Mouse (Mus musculus) kidney, embryonic 16.5 days (tissue): ENCODE data around the gene Tpm3. TPM values are rescaled to one million over a fixed set of nuclear protein-coding genes. Genes with fewer than 3 reads are reported as not detected.
A peak's percentile ranks its signal among the peaks of the same experiment; 100 is the strongest.

ENCODE experiments used
- ATAC-seq: fragments of 200-750 bp; cut with Nextera tagmentation; 2 replicates; pipeline ENCODE4 v1.8.0; 2017; ENCODE audit warnings: moderate TSS enrichment; ENCODE audit not compliant: low FRiP score, low TSS enrichment
- H3K27ac ChIP-seq: fragments of 300-500 bp; sonication (generic); 2 replicates; pipeline ENCODE4 v1.5.1; 2014; ENCODE audit warnings: low read length
- H3K27me3 ChIP-seq: fragments of 300-500 bp; sonication (generic); 2 replicates; pipeline ENCODE4 v1.6.1; 2014; ENCODE audit warnings: low read length, control low read depth, mixed read lengths; ENCODE audit not compliant: insufficient read depth
- H3K36me3 ChIP-seq: fragments of 300-500 bp; sonication (generic); 2 replicates; pipeline ENCODE4 v1.6.1; 2014; ENCODE audit warnings: low read length, control low read depth, mixed read lengths; ENCODE audit not compliant: insufficient read depth
- H3K4me1 ChIP-seq: fragments of 300-500 bp; sonication (generic); 2 replicates; pipeline ENCODE4 v1.6.1; 2014; ENCODE audit warnings: low read length, control low read depth, mixed read lengths; ENCODE audit not compliant: insufficient read depth
- H3K4me2 ChIP-seq: fragments of 300-500 bp; sonication (generic); replicated peaks from 2 replicates; pipeline ENCODE4 v1.6.1; 2014; ENCODE audit warnings: low read depth, low read length
- H3K4me3 ChIP-seq: fragments of 300-500 bp; sonication (generic); 2 replicates; pipeline ENCODE4 v1.5.1; 2014; ENCODE audit warnings: mild to moderate bottlenecking, low read length
- H3K9ac ChIP-seq: fragments of 300-500 bp; sonication (generic); replicated peaks from 2 replicates; pipeline ENCODE4 v1.6.1; 2014; ENCODE audit warnings: low read length
- H3K9me3 ChIP-seq: fragments of 300-500 bp; sonication (generic); 2 replicates; pipeline ENCODE4 v1.6.1; 2016; ENCODE audit warnings: low read length, control low read depth
- WGBS: fragments of 180-500 bp; shearing (Covaris S2); extraction: QIAGEN DNeasy Blood & Tissue Kit; methylation state at CpG from one replicate; pipeline ENCODE4 v1.1.7; 2014; 5-methylcytosine and 5-hydroxymethylcytosine counted together
- polyA plus RNA-seq: library from polyadenylated mRNA; unstranded; fragments of >200 nt; fragmentation: Nextera tagmentation; extraction: Ambion mirVana; gene quantifications from 2 replicates; pipeline ENCODE4 v1.2.1, GENCODE M21; 2015

The Tpm3 gene
- polyA plus RNA-seq, 1 experiment from 2014 or later, result 543 TPM

- Histone ChIP-seq H3K4me3 (peak overlapping the region; percentile 7; the same call in 1 of the 2 replicates), H3K4me1 (peaks cover 51% of the 10 kb centered on the region), H3K36me3 (peaks cover 17% of the 10 kb centered on the region), H3K4me2 (peak overlapping the region; percentile 28), H3K27me3 (no peaks in the 10 kb centered on the region), H3K27ac (peak overlapping the region; percentile 48), H3K9me3 (no peaks in the 10 kb centered on the region), H3K9ac (0 out of 2 replicates have a peak overlapping the region, but pooled peaks have one; percentile 40)
- WGBS, result 37% methylated on average over 5 of the region's 5 CpGs
- no peak for ATAC-seq
Observed at GRCm38 (mm10) chr3:90083034-90083433, 10.6 kb downstream of the Tpm3 start.

GRCm38 (mm10) chr3:90083698-90084324 lies 11.4 kb downstream of the Tpm3 start:
- no peak for ATAC-seq
- peak overlapping the region; percentile 48 for H3K27ac ChIP-seq
- no peaks in the 10 kb centered on the region for H3K27me3 ChIP-seq
- H3K9me3 ChIP-seq, result no peaks in the 10 kb centered on the region
- peaks cover 25% of the 10 kb centered on the region for H3K36me3 ChIP-seq
- 33% methylated on average over 3 of the region's 3 CpGs for WGBS
- peaks cover 46% of the 10 kb centered on the region for H3K4me1 ChIP-seq
- peak overlapping the region; percentile 28 for H3K4me2 ChIP-seq
- H3K9ac ChIP-seq, result no peak overlapping the region
- H3K4me3 ChIP-seq, result no peak overlapping the region

GRCm38 (mm10) chr3:90084790-90085189 lies 12.3 kb downstream of the Tpm3 start:
- Histone ChIP-seq H3K27ac (no peak overlapping the region), H3K4me2 (no peak overlapping the region)

GRCm38 (mm10) chr3:90085281-90085680 lies 12.8 kb downstream of the Tpm3 start:
- Histone ChIP-seq H3K4me1 (peaks cover 44% of the 10 kb centered on the region), H3K9ac (no peak overlapping the region), H3K36me3 (peaks cover 40% of the 10 kb centered on the region), H3K27ac (no peak overlapping the region), H3K27me3 (no peaks in the 10 kb centered on the region), H3K4me2 (no peak overlapping the region), H3K4me3 (no peak overlapping the region), H3K9me3 (no peaks in the 10 kb centered on the region)
- 85% methylated on average over 6 of the region's 6 CpGs for WGBS
- ATAC-seq, result no peak

More at GRCm38 (mm10) chr3:90084790-90085189, 12.3 kb downstream of the Tpm3 start:
- 69% methylated on average over 4 of the region's 4 CpGs for WGBS
- ATAC-seq, result no peak
- H3K4me3 ChIP-seq, result no peak overlapping the region
- no peaks in the 10 kb centered on the region for H3K9me3 ChIP-seq
- no peak overlapping the region for H3K9ac ChIP-seq
- peaks cover 35% of the 10 kb centered on the region for H3K36me3 ChIP-seq
- no peaks in the 10 kb centered on the region for H3K27me3 ChIP-seq
- H3K4me1 ChIP-seq, result peaks cover 44% of the 10 kb centered on the region

- no peak overlapping the region for H3K9ac ChIP-seq
- H3K36me3 ChIP-seq, result peaks cover 48% of the 10 kb centered on the region
- H3K27me3 ChIP-seq, result no peaks in the 10 kb centered on the region
- no peaks in the 10 kb centered on the region for H3K9me3 ChIP-seq
- no peak overlapping the region for H3K4me2 ChIP-seq
- WGBS, result 88% methylated on average over 5 of the region's 5 CpGs
- H3K27ac ChIP-seq, result no peak overlapping the region
- ATAC-seq, result no peak
- H3K4me3 ChIP-seq, result no peak overlapping the region
- H3K4me1 ChIP-seq, result peaks cover 41% of the 10 kb centered on the region
Observed at GRCm38 (mm10) chr3:90086068-90086467, 13.6 kb downstream of the Tpm3 start.

GRCm38 (mm10) chr3:90088617-90089016 lies 16.2 kb downstream of the Tpm3 start:
- Histone ChIP-seq H3K27ac (no peak overlapping the region), H3K4me3 (no peak overlapping the region), H3K9me3 (no peaks in the 10 kb centered on the region), H3K36me3 (peaks cover 68% of the 10 kb centered on the region), H3K27me3 (no peaks in the 10 kb centered on the region), H3K9ac (no peak overlapping the region), H3K4me1 (peaks cover 16% of the 10 kb centered on the region), H3K4me2 (no peak overlapping the region)
- 87% methylated on average over 2 of the region's 2 CpGs for WGBS
- no peak for ATAC-seq

- no peaks in the 10 kb centered on the region for H3K4me1 ChIP-seq
- no peak overlapping the region for H3K4me3 ChIP-seq
- H3K36me3 ChIP-seq, result peaks cover 88% of the 10 kb centered on the region
- H3K9ac ChIP-seq, result no peak overlapping the region
- no peaks in the 10 kb centered on the region for H3K27me3 ChIP-seq
- H3K4me2 ChIP-seq, result no peak overlapping the region
- no peak for ATAC-seq
- no peak overlapping the region for H3K27ac ChIP-seq
- H3K9me3 ChIP-seq, result no peaks in the 10 kb centered on the region
- WGBS, result 83% methylated on average over 6 of the region's 6 CpGs
Observed at GRCm38 (mm10) chr3:90090892-90091291, 18.4 kb downstream of the Tpm3 start.

GRCm38 (mm10) chr3:90094453-90094852 lies 22.0 kb downstream of the Tpm3 start:
- 89% methylated on average over 3 of the region's 3 CpGs for WGBS
- no peak overlapping the region for H3K27ac ChIP-seq
- no peak for ATAC-seq
- no peak overlapping the region for H3K4me3 ChIP-seq
- H3K36me3 ChIP-seq, result peaks cover 78% of the 10 kb centered on the region
- H3K4me1 ChIP-seq, result peaks cover 6% of the 10 kb centered on the region; the same call in 1 of the 2 replicates
- H3K9ac ChIP-seq, result no peak overlapping the region
- H3K9me3 ChIP-seq, result no peaks in the 10 kb centered on the region
- no peaks in the 10 kb centered on the region for H3K27me3 ChIP-seq
- H3K4me2 ChIP-seq, result no peak overlapping the region

GRCm38 (mm10) chr3:90097928-90098327 lies 25.5 kb downstream of the Tpm3 start:
- Histone ChIP-seq H3K4me1 (peaks cover 6% of the 10 kb centered on the region; the same call in 1 of the 2 replicates), H3K4me2 (no peak overlapping the region), H3K9ac (no peak overlapping the region), H3K27me3 (no peaks in the 10 kb centered on the region), H3K4me3 (no peak overlapping the region), H3K36me3 (peaks cover 57% of the 10 kb centered on the region), H3K27ac (peak overlapping the region; percentile 67), H3K9me3 (no peaks in the 10 kb centered on the region)
- ATAC-seq, result no peak
- 79% methylated on average over 5 of the region's 5 CpGs for WGBS

- no peak overlapping the region for H3K4me2 ChIP-seq
Observed at GRCm38 (mm10) chr3:90101010-90101409, 28.6 kb downstream of the Tpm3 start.

More at GRCm38 (mm10) chr3:90101010-90101409, 28.6 kb downstream of the Tpm3 start:
- Histone ChIP-seq H3K9ac (no peak overlapping the region), H3K27me3 (no peaks in the 10 kb centered on the region), H3K4me1 (peaks cover 6% of the 10 kb centered on the region; the same call in 1 of the 2 replicates), H3K36me3 (peaks cover 29% of the 10 kb centered on the region), H3K4me3 (no peak overlapping the region), H3K27ac (no peak overlapping the region), H3K9me3 (0 out of 2 replicates have a peak, but pooled peaks cover 2% of the 10 kb centered on the region)
- WGBS, result 88% methylated on average over 3 of the region's 3 CpGs
- ATAC-seq, result no peak
